Mouse (Mus musculus) stomach, embryonic 15.5 days (tissue): ENCODE measurements around the gene Mmp14. TPM values are rescaled to one million over a fixed set of nuclear protein-coding genes. Genes with fewer than 3 reads are reported as not detected.

Experiments
- ATAC-seq: fragments of 200-750 bp; cut with Nextera tagmentation; 2 replicates; pipeline ENCODE4 v1.8.0; 2017; ENCODE audit warnings: low read depth, moderate number of reproducible peaks, moderate TSS enrichment; ENCODE audit not compliant: insufficient read depth, low FRiP score
- H3K27ac ChIP-seq: fragments of 300-500 bp; sonication (generic); 2 replicates; pipeline ENCODE4 v1.5.1; 2015; ENCODE audit warnings: mild to moderate bottlenecking, inconsistent platforms
- H3K27me3 ChIP-seq: fragments of 300-500 bp; sonication (generic); replicated peaks from 2 replicates; pipeline ENCODE4 v1.6.1; 2015; ENCODE audit warnings: inconsistent platforms
- H3K36me3 ChIP-seq: fragments of 300-500 bp; sonication (generic); 2 replicates; pipeline ENCODE4 v1.6.1; 2015; ENCODE audit warnings: inconsistent platforms
- H3K4me1 ChIP-seq: fragments of 300-500 bp; sonication (generic); 2 replicates; pipeline ENCODE4 v1.6.1; 2015; ENCODE audit warnings: inconsistent platforms
- H3K4me2 ChIP-seq: fragments of 300-500 bp; sonication (generic); 2 replicates; pipeline ENCODE4 v1.6.1; 2015; ENCODE audit warnings: mild to moderate bottlenecking, inconsistent platforms
- H3K4me3 ChIP-seq: fragments of 300-500 bp; sonication (generic); replicated peaks from 2 replicates; pipeline ENCODE4 v1.5.1; 2015; ENCODE audit warnings: inconsistent platforms
- H3K9ac ChIP-seq: fragments of 300-500 bp; sonication (generic); 2 replicates; pipeline ENCODE4 v1.6.1; 2015; ENCODE audit warnings: inconsistent platforms
- H3K9me3 ChIP-seq: fragments of 300-500 bp; sonication (generic); 2 replicates; pipeline ENCODE4 v1.6.1; 2016; ENCODE audit warnings: inconsistent platforms
- WGBS: fragments of 180-500 bp; shearing (Covaris S2); methylation state at CpG from one replicate; pipeline ENCODE4 v1.1.7; 2015; 5-methylcytosine and 5-hydroxymethylcytosine counted together
- polyA plus RNA-seq: library from polyadenylated mRNA; unstranded; fragments of >200 nt; fragmentation: Nextera tagmentation; extraction: Ambion mirVana; gene quantifications from 2 replicates; pipeline ENCODE4 v1.2.1, GENCODE M21; 2015

Gene Mmp14
- polyA plus RNA-seq, 1 experiment from 2014 or later, result 126 TPM

DNA sequence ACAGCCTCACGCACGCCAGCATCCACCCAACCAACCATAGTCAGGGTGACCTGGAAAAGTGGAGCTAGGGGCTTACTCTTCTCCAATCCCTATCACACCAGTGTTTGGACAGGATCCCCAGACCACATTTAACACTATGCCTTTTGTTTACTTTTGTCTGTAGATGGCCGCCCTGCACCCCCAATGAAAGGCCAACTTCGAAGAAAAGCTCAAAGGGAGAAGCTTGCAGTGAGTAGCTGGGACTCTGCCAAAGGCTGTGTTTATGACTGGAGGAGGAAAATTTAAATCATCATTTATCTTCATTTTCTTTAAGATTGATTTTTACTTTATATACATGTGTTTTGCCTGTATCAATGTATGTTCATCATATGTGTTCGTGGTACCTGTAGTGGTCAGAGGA, 3.0 kb upstream of the Mmp14 start:
- no peaks in the 10 kb centered on the region for H3K36me3 ChIP-seq
- no peak overlapping the region for H3K9ac ChIP-seq
- H3K27ac ChIP-seq, result no peak overlapping the region
- no peaks in the 10 kb centered on the region for H3K27me3 ChIP-seq
- H3K9me3 ChIP-seq, result no peaks in the 10 kb centered on the region
- H3K4me2 ChIP-seq, result no peak overlapping the region
- ATAC-seq, result no peak
- 71% methylated on average over 5 of the region's 5 CpGs for WGBS
- H3K4me3 ChIP-seq, result no peak overlapping the region
- peaks cover 23% of the 10 kb centered on the region for H3K4me1 ChIP-seq

DNA sequence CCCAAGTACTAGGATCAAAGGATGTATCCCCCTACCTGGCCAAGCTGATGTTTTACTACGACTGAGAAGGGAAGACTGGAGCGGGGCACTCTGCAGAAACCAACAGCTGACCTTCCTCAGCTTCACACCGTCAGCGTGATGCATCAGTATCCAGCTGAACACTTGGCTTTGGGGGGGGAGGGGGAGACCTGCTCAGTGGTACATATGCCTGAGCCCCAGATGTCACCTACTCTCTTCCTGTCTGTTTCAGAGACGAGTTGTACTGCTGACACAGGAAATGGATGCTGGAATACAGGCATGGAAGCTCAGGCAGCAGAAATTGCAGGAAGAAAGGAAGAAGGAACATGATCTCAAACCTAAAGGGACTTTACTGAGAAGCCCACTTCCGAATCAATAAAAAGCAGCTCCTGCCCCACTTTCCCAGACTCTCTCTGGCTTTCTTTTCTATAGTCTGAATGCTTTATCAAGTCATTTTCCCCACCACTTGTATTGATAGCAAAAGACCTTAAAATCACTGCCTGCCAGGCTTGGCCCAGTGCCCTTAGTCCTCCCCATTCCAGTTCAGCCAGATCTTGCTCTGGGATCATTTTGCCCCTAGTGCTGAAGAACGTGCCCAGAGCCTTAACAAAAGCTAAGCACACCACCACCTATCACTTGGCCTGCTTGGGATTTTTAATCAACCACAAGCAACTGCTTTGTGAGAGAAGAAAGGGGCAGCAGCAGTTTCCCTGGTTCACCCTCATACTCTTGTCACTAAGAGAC, 1.9 kb upstream of the Mmp14 start:
- Histone ChIP-seq H3K27me3 (no peaks in the 10 kb centered on the region), H3K27ac (peak overlapping the region; percentile 97), H3K4me1 (peaks cover 34% of the 10 kb centered on the region), H3K9ac (no peak overlapping the region), H3K4me2 (no peak overlapping the region), H3K4me3 (no peak overlapping the region), H3K36me3 (no peaks in the 10 kb centered on the region), H3K9me3 (no peaks in the 10 kb centered on the region)
- no peak for ATAC-seq
- 51% methylated on average over 7 of the region's 7 CpGs for WGBS

DNA sequence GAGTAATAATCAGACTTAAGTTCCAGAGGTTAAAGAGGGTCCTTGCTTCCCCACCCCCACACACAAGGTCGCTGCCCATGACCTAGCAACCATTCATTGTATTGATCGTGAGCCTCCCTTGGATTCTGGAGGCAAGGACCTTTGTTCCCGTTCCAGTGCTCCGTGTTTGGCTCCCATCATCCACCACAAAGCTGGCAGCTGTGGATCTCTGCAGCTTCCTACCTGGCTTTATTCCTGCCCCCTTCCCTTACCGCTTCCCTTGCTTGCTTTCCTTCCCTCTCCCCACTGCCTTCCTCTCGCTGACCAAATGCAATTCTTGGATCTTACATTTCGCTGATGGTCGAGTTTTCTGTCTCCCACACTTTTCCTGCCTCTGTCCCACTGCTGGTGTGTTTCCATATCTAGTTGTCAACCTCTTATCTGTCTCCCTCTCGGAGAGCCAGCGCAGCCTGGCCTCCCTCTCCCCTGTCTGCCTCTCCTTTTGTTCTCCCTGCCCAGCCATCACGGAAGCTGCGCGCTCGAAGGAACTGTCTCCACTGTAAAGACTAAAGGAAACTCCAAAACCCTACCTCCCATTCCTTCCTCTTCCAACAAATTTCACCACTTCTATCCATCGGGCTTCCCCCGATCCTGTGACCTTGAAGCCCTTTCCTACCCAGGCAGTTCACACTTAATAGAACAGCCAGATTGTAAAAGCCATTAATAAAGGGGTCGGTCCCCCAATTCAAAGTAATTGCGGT, 836 bp upstream of the Mmp14 start:
- H3K4me3 ChIP-seq, result peak overlapping the region; percentile 72
- WGBS, result 7% methylated on average over 18 of the region's 18 CpGs
- H3K36me3 ChIP-seq, result no peaks in the 10 kb centered on the region
- H3K9me3 ChIP-seq, result no peaks in the 10 kb centered on the region
- no peaks in the 10 kb centered on the region for H3K27me3 ChIP-seq
- H3K4me2 ChIP-seq, result peak overlapping the region; percentile 74
- H3K4me1 ChIP-seq, result peaks cover 36% of the 10 kb centered on the region
- peak overlapping the region; percentile 91; the same call in 1 of the 2 replicates for H3K9ac ChIP-seq
- H3K27ac ChIP-seq, result peak overlapping the region; percentile 97
- no peak for ATAC-seq

DNA sequence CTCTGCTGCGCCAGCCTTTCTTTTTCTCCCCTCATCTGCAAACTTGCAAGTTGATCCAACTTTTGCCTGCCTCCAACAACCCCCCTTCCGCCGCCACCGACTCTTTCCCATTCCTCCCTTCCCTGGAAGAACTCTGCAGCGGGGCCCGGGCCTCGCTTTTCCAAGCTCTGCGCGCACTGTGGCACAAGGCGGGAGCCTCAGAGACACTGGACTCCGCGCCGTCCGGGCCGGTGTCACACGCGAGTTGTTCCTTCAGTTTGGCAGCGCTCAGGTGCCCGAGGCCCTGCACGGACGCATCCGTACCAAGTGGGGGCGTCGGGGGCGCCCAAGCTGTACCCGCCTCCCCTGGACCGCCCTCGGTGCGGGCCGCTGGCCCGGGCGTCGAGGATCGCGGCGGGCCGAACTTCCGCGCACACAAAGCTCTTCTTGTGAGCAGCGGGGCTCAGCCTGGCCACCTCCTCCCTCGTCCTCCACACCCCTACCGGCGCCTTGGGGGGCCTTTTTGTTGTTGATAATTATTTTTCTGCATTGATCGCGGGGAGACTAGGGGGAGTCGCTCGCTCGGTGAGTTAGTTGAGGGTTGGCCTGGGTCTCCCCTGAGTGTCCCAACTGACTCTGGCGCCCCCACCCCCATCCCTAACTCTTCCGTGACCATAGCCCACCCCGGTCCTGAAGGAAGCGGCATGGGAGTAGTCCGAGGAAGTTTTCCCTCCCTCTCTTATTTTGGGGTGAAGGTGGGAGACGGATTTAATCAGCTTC, 845 bp downstream of the Mmp14 start:
- Histone ChIP-seq H3K9me3 (no peaks in the 10 kb centered on the region), H3K4me2 (peak overlapping the region; percentile 74), H3K9ac (peak overlapping the region; percentile 91), H3K36me3 (peaks cover 10% of the 10 kb centered on the region; the same call in 1 of the 2 replicates), H3K4me3 (peak overlapping the region; percentile 72), H3K27me3 (no peaks in the 10 kb centered on the region), H3K4me1 (peaks cover 36% of the 10 kb centered on the region), H3K27ac (peak overlapping the region; percentile 97)
- WGBS, result 2% methylated on average over 54 of the region's 54 CpGs
- ATAC-seq, result peak; percentile 16; the same call in 1 of the 2 replicates

DNA sequence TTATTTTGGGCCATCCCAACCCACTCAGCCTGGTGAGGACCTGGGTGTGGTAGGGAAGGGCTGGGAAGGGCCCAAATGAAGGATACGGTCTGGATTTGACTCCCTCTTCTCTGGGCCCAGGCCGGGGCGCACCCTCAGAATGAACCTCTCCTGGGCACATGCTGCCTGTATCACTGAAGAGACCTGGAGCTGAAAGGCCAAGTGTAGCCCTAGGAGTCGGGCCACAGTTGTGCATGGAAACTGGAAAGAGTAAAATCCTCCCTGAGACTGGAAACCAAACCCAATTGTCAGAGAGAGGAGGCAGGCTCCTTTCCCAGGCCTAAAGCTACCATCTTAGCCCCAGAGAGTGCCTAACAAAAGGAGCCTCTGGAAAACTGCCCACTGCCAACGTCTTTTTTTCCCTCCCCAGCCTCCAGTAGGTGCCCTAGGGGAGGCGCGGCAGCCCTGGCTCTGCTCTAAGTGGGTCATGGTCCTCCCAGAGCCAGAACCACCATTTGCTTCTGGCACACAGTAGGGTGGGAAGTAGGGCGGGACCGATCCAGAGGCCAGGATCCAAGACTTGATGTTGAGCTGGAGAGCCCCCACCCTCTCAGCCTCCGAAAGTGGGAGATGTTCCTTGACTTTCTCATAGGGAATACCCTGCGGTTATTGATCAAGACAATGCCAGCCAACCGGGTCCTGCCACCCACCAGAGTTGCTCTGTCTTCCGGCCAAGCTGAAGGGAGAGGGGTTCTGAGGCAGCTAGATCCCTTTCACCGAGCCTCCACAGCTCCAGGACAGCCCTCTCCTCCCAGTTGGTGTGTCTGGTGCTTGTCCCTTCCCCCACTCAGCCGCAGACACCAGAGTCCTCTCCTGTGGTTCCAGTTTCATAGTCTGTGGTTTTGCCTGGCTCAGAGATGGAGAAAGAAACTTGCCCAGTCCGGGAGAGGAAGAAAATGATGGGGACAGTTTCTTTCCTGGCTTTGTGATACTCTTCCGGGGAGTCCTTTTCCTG, 1.7 kb downstream of the Mmp14 start:
- Histone ChIP-seq H3K27ac (peak overlapping the region; percentile 97), H3K36me3 (peaks cover 15% of the 10 kb centered on the region; the same call in 1 of the 2 replicates), H3K4me3 (peak overlapping the region; percentile 72), H3K27me3 (no peaks in the 10 kb centered on the region), H3K9ac (peak overlapping the region; percentile 91), H3K9me3 (no peaks in the 10 kb centered on the region), H3K4me1 (peaks cover 36% of the 10 kb centered on the region), H3K4me2 (peak overlapping the region; percentile 74)
- ATAC-seq, result no peak
- WGBS, result 22% methylated on average over 17 of the region's 17 CpGs

DNA sequence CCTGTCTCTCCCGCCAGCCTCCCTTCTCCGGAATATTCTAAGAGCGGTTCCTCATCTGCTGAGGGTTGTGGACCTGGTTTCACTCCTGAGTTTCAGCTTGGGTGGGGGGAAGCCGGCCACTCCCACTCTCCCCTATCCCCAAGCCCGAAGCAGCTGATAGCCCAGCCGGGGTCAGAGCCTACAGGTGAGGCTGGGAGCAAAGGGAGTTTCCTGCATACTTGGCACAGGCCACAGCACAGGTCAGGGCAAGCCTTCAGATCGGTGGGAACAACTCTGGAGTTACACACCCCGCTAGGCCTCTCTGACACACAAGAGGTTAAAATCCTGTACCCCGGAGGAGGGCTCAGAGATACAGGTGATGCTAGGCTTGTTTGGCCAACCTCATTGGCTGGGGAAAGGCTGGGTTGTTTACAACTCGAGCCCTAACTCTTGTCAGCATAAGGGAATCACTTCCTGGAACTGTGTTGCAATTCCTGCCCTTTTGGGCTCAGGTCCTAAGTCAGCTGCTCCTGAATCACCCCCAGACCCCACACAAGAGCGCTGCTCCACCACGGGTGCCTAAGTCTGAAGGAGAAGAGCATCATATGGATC, 2.6 kb downstream of the Mmp14 start:
- H3K9ac ChIP-seq, result peak overlapping the region; percentile 91; the same call in 1 of the 2 replicates

DNA sequence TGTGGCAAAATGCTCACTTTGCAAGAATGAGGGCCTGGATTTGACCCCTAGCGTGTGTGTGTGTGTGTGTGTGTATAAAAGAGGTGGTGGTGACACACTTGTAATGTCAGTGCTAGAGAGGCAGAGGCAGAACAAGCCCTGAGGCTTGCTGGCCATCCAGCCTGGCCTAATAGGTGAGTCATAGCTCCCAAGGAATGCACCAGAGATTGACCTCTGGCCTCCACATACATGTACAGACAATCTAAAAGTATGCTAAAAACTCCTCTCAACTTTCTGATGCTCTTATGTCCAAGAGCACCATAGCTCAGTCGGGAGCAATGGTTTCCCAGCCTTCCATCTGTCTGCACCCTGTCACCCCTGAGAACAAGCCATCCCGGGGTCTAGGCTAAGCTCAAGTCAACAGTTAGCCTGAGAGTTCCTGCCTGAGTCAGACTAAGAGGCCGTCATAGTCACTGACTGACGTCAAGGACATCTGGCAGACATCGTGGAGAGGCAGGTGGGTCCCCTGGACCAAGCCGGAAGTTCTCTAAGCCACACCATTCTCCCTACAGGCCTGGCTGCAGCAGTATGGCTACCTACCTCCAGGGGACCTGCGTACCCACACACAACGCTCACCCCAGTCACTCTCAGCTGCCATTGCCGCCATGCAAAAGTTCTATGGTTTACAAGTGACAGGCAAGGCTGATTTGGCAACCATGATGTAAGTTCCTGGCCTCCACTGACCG, 3.9 kb downstream of the Mmp14 start:
- H3K9ac ChIP-seq, result no peak overlapping the region
- H3K4me1 ChIP-seq, result peaks cover 27% of the 10 kb centered on the region
- no peaks in the 10 kb centered on the region for H3K9me3 ChIP-seq
- no peak overlapping the region for H3K4me2 ChIP-seq
- H3K36me3 ChIP-seq, result peaks cover 38% of the 10 kb centered on the region
- ATAC-seq, result no peak
- H3K27me3 ChIP-seq, result no peaks in the 10 kb centered on the region
- H3K4me3 ChIP-seq, result no peak overlapping the region
- no peak overlapping the region for H3K27ac ChIP-seq
- WGBS, result 80% methylated on average over 11 of the region's 11 CpGs

More for the DNA sequence above, 2.6 kb downstream of the Mmp14 start:
- no peak for ATAC-seq
- peak overlapping the region; percentile 74 for H3K4me2 ChIP-seq
- peak overlapping the region; percentile 72 for H3K4me3 ChIP-seq
- H3K27me3 ChIP-seq, result no peaks in the 10 kb centered on the region
- no peaks in the 10 kb centered on the region for H3K9me3 ChIP-seq
- peak overlapping the region; percentile 97 for H3K27ac ChIP-seq
- WGBS, result 38% methylated on average over 12 of the region's 12 CpGs
- H3K4me1 ChIP-seq, result peaks cover 36% of the 10 kb centered on the region
- H3K36me3 ChIP-seq, result peaks cover 24% of the 10 kb centered on the region

DNA sequence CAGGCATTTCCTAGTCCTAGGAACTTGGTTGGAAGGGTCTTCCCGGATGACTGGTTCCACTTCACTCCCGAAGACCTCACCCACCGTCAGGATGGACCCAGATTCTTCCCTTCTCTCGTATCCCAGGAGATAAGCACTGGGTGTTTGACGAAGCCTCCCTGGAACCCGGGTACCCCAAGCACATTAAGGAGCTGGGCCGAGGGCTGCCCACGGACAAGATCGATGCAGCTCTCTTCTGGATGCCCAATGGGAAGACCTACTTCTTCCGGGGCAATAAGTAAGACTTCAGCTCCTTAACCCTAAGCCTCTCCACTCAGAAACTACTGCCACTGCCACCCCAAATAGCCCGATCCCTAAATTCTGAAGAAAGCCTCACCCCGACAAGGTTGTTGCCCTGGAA, 7.7 kb downstream of the Mmp14 start:
- Histone ChIP-seq H3K9me3 (no peaks in the 10 kb centered on the region), H3K9ac (no peak overlapping the region), H3K27ac (no peak overlapping the region), H3K4me3 (no peak overlapping the region), H3K27me3 (no peaks in the 10 kb centered on the region), H3K4me2 (no peak overlapping the region), H3K36me3 (peaks cover 41% of the 10 kb centered on the region), H3K4me1 (peaks cover 17% of the 10 kb centered on the region)
- WGBS, result 88% methylated on average over 12 of the region's 12 CpGs
- no peak for ATAC-seq

DNA sequence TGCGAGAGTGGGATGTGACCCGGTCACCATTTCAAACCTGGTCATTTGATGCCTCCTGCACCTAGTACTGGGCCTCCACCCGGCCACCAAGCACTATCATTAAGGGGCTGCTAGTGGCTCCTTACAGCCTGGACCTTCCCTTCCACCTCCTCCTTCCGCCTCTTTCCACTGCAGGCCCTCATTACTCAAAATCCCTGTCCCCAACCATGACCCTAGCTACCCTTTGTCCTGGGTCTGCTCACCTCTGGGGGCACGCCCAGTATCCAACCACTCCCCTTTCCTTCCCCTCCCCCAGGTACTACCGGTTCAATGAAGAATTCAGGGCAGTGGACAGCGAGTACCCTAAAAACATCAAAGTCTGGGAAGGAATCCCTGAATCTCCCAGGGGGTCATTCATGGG, 8.2 kb downstream of the Mmp14 start:
- Histone ChIP-seq H3K27ac (no peak overlapping the region), H3K9ac (no peak overlapping the region), H3K4me3 (no peak overlapping the region), H3K27me3 (no peaks in the 10 kb centered on the region), H3K4me2 (no peak overlapping the region), H3K36me3 (peaks cover 41% of the 10 kb centered on the region), H3K9me3 (no peaks in the 10 kb centered on the region), H3K4me1 (peaks cover 12% of the 10 kb centered on the region)
- no peak for ATAC-seq
- 69% methylated on average over 7 of the region's 7 CpGs for WGBS

DNA sequence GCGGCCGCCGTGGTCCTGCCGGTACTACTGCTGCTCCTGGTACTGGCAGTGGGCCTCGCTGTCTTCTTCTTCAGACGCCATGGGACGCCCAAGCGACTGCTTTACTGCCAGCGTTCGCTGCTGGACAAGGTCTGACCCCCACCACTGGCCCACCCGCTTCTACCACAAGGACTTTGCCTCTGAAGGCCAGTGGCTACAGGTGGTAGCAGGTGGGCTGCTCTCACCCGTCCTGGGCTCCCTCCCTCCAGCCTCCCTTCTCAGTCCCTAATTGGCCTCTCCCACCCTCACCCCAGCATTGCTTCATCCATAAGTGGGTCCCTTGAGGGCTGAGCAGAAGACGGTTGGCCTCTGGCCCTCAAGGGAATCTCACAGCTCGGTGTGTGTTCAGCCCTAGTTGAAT, 9.1 kb downstream of the Mmp14 start:
- Histone ChIP-seq H3K27me3 (no peaks in the 10 kb centered on the region), H3K4me3 (no peak overlapping the region), H3K4me2 (no peak overlapping the region), H3K27ac (no peak overlapping the region), H3K36me3 (peaks cover 41% of the 10 kb centered on the region), H3K9me3 (no peaks in the 10 kb centered on the region), H3K4me1 (peaks cover 11% of the 10 kb centered on the region; the same call in 1 of the 2 replicates), H3K9ac (no peak overlapping the region)
- ATAC-seq, result no peak
- 86% methylated on average over 14 of the region's 14 CpGs for WGBS
